Mouse (Mus musculus): Measurements from ENCODE around the gene Srebf1. TPM values are rescaled to one million over a fixed set of nuclear protein-coding genes. Genes with fewer than 3 reads are reported as not detected.

Srebf1 gene
- total and polyA plus RNA-seq, 3 experiments, result 69.8 to 126 (median 120) TPM

GRCm38 (mm10) chr11:60176975-60177657 lies 45.3 kb downstream of the Srebf1 start:
- Histone ChIP-seq H3K27me3 (replicated peaks) (no peaks in the 10 kb centered on the region), H3K79me2 (replicated peaks; ENCODE audit: control insufficient read depth, extremely low read depth, insufficient read depth, poor library complexity, severe bottlenecking) (no peaks in the 10 kb centered on the region), H3K27ac (ENCODE audit: insufficient read depth, low read depth) (no peak overlapping the region), H3K4me1 (ENCODE audit: control insufficient read depth in 1 of 2, insufficient read depth in 2 of 2) (peaks cover 0 to 5% of the 10 kb centered on the region in 2 experiments; a peak in 2 of 4 replicates), H3K9ac (ENCODE audit: insufficient read depth, low read depth) (no peak overlapping the region), H3K4me2 (ENCODE audit: insufficient read depth, low read depth, poor library complexity, severe bottlenecking) (peak overlapping the region; percentile 71), H3K36me3 (replicated peaks in 1 of 2; ENCODE audit: control insufficient read depth in 1 of 2, insufficient read depth in 1 of 2, low read length in 1 of 2) (peaks cover 0 to 64% of the 10 kb centered on the region in 2 experiments), H3K4me3 (replicated peaks in 1 of 3; ENCODE audit: low read depth in 2 of 3, low read length in 2 of 3, poor library complexity in 1 of 3) (peak overlapping the region in 1 of 3 experiments; percentile 66), H3K9me3 (replicated peaks; ENCODE audit: low read length) (peaks cover 3% of the 10 kb centered on the region)
- no peak for DNase-seq (ENCODE audit: extremely low read depth)
- dilution Hi-C loops (cut with MboI; ENCODE audit: extremely low pct_ligation_motif_present, extremely low pct_unique_long_range_greater_than_20kb, low sequenced_read_pairs), result no loop called here
- in situ Hi-C loops (cut with MboI; ENCODE audit: low pct_ligation_motif_present, low pct_unique_long_range_greater_than_20kb, low sequenced_read_pairs), result no loop called here
- no peak for TF ChIP-seq RCOR1 (conservative IDR thresholded peaks at IDR 0.05; ENCODE audit: low read depth, low read length)
- no peak for TF ChIP-seq MXI1 (IDR thresholded peaks at IDR 0.05; ENCODE audit: low read depth, low read length)
- no peak for TF ChIP-seq MEF2A (IDR thresholded peaks at IDR 0.05; ENCODE audit: borderline replicate concordance, low read depth, low read length)
- TF ChIP-seq MAX (IDR thresholded peaks at IDR 0.05; ENCODE audit: low read length), result no peak
- TF ChIP-seq POLR2AphosphoS2 (IDR thresholded peaks at IDR 0.05; ENCODE audit: low read depth, low read length), result no peak
- TF ChIP-seq EP300 (IDR thresholded peaks at IDR 0.05; ENCODE audit: low read length), result no peak
- no peak for TF ChIP-seq CTCF (conservative IDR thresholded peaks at IDR 0.05 in 1 of 2, IDR thresholded peaks at IDR 0.05 in 1 of 2; ENCODE audit: low read depth in 2 of 2, low read length in 2 of 2)
- TF ChIP-seq POLR2A (IDR thresholded peaks at IDR 0.05; ENCODE audit: low read depth, low read length), result no peak
- TF ChIP-seq ZC3H11A (IDR thresholded peaks at IDR 0.05; ENCODE audit: low read depth, low read length), result no peak
- no peak for TF ChIP-seq PAX5 (IDR thresholded peaks at IDR 0.05; ENCODE audit: low read length)
- no peak for TF ChIP-seq UBTF (IDR thresholded peaks at IDR 0.05; ENCODE audit: low read depth, low read length)
- TF ChIP-seq IRF4 (IDR thresholded peaks at IDR 0.05; ENCODE audit: low read depth, low read length), result no peak
- TF ChIP-seq MAZ (IDR thresholded peaks at IDR 0.05; ENCODE audit: low read depth, low read length), result no peak
- TF ChIP-seq HCFC1 (IDR thresholded peaks at IDR 0.05; ENCODE audit: low read depth, low read length), result no peak
- TF ChIP-seq SIN3A (IDR thresholded peaks at IDR 0.05; ENCODE audit: low read length), result no peak
- TF ChIP-seq CHD2 (IDR thresholded peaks at IDR 0.05; ENCODE audit: low read length), result no peak
- no peak for TF ChIP-seq ELF1 (IDR thresholded peaks at IDR 0.05; ENCODE audit: low read depth, low read length)
- no peak for TF ChIP-seq GABPA (IDR thresholded peaks at IDR 0.05; ENCODE audit: insufficient replicate concordance, low read depth, low read length)
- TF ChIP-seq E2F4 (IDR thresholded peaks at IDR 0.05; ENCODE audit: insufficient replicate concordance, low read depth, low read length), result no peak

- Histone ChIP-seq H3K36me3 (replicated peaks in 1 of 2; ENCODE audit: control insufficient read depth in 1 of 2, insufficient read depth in 1 of 2, low read length in 1 of 2) (peaks cover 0 to 68% of the 10 kb centered on the region in 2 experiments), H3K4me3 (replicated peaks in 1 of 3; ENCODE audit: low read depth in 2 of 3, low read length in 2 of 3, poor library complexity in 1 of 3) (peak overlapping the region in 2 of 3 experiments; percentile 32 to 66), H3K9me3 (replicated peaks; ENCODE audit: low read length) (peaks cover 3% of the 10 kb centered on the region), H3K79me2 (replicated peaks; ENCODE audit: control insufficient read depth, extremely low read depth, insufficient read depth, poor library complexity, severe bottlenecking) (no peaks in the 10 kb centered on the region), H3K4me1 (ENCODE audit: control insufficient read depth in 1 of 2, insufficient read depth in 2 of 2) (peaks cover 0 to 5% of the 10 kb centered on the region in 2 experiments; a peak in 2 of 4 replicates), H3K27me3 (replicated peaks) (no peaks in the 10 kb centered on the region), H3K4me2 (ENCODE audit: insufficient read depth, low read depth, poor library complexity, severe bottlenecking) (peak overlapping the region; percentile 71), H3K9ac (ENCODE audit: insufficient read depth, low read depth) (peak overlapping the region; percentile 33; the same call in 1 of the 2 replicates), H3K27ac (ENCODE audit: insufficient read depth, low read depth) (no peak overlapping the region)
- in situ Hi-C loops (cut with MboI; ENCODE audit: low pct_ligation_motif_present, low pct_unique_long_range_greater_than_20kb, low sequenced_read_pairs), result no loop called here
- dilution Hi-C loops (cut with MboI; ENCODE audit: extremely low pct_ligation_motif_present, extremely low pct_unique_long_range_greater_than_20kb, low sequenced_read_pairs), result no loop called here
- DNase-seq (ENCODE audit: extremely low read depth), result no peak
- TF ChIP-seq ZC3H11A (IDR thresholded peaks at IDR 0.05; ENCODE audit: low read depth, low read length) (no peak), TCF12 (IDR thresholded peaks at IDR 0.05; ENCODE audit: low read depth, low read length) (no peak), ELF1 (IDR thresholded peaks at IDR 0.05; ENCODE audit: low read depth, low read length) (0 out of 2 replicates have a peak, but pooled peaks have one; percentile 44), MXI1 (IDR thresholded peaks at IDR 0.05; ENCODE audit: low read depth, low read length) (no peak; the same call in 1 of the 2 replicates), BHLHE40 (IDR thresholded peaks at IDR 0.05; ENCODE audit: low read depth, low read length) (peak; percentile 82), CTCF (conservative IDR thresholded peaks at IDR 0.05 in 1 of 2, IDR thresholded peaks at IDR 0.05 in 1 of 2; ENCODE audit: low read depth in 2 of 2, low read length in 2 of 2) (peak in 1 of 2 experiments; percentile 36; a peak in 1 of 4 replicates), NELFE (IDR thresholded peaks at IDR 0.05; ENCODE audit: low read depth, low read length) (no peak), RCOR1 (conservative IDR thresholded peaks at IDR 0.05; ENCODE audit: low read depth, low read length) (no peak), TBP (conservative IDR thresholded peaks at IDR 0.05; ENCODE audit: low read depth, low read length) (no peak), JUN (IDR thresholded peaks at IDR 0.05; ENCODE audit: insufficient read depth, low read depth, low read length) (no peak), MEF2A (IDR thresholded peaks at IDR 0.05; ENCODE audit: borderline replicate concordance, low read depth, low read length) (no peak), POLR2AphosphoS2 (IDR thresholded peaks at IDR 0.05; ENCODE audit: low read depth, low read length) (no peak), GABPA (IDR thresholded peaks at IDR 0.05; ENCODE audit: insufficient replicate concordance, low read depth, low read length) (no peak), ETS1 (conservative IDR thresholded peaks at IDR 0.05; ENCODE audit: low read depth, low read length) (no peak; the same call in 1 of the 2 replicates), USF2 (conservative IDR thresholded peaks at IDR 0.05; ENCODE audit: low read depth, low read length) (no peak), MAZ (IDR thresholded peaks at IDR 0.05; ENCODE audit: low read depth, low read length) (peak; percentile 58; the same call in 1 of the 2 replicates), NRF1 (IDR thresholded peaks at IDR 0.05; ENCODE audit: low read depth, low read length) (no peak), CHD2 (IDR thresholded peaks at IDR 0.05; ENCODE audit: low read length) (0 out of 2 replicates have a peak, but pooled peaks have one; percentile 25)
These were observed 46.0 kb downstream of the Srebf1 start for GRCm38 (mm10) chr11:60176182-60176974.

All from CH12.LX (cell line).